Mouse (Mus musculus): ENCODE measurements at regions not wholly inside any gene's neighbourhood (a gene's known extent, or its start where the extent isn't known, plus 50 kb on each side); places are given as distances from the start of the nearest gene placed in this dataset.

- Histone ChIP-seq H3ac (ENCODE audit: control insufficient read depth, insufficient read length) (no peak overlapping the region), H3K79me2 (ENCODE audit: control insufficient read depth, insufficient read depth) (no peaks in the 10 kb centered on the region), H3K27me3 (ENCODE audit: control insufficient read depth, insufficient read depth, insufficient read length) (no peaks in the 10 kb centered on the region), H3K4me2 (ENCODE audit: low read depth) (no peak overlapping the region), H3K4me3 (no peak overlapping the region), H3K36me3 (ENCODE audit: control insufficient read depth, insufficient read depth) (no peaks in the 10 kb centered on the region)
- TF ChIP-seq TCF12 (IDR thresholded peaks at IDR 0.05; ENCODE audit: insufficient read depth, poor library complexity, severe bottlenecking) = peak; percentile 38
- no peak for TF ChIP-seq POLR2AphosphoS2 (IDR thresholded peaks at IDR 0.05; ENCODE audit: insufficient read length, low read depth)
- TF ChIP-seq TCF3 (IDR thresholded peaks at IDR 0.05; ENCODE audit: insufficient read length, low read depth) = no peak
- TF ChIP-seq MYOD1 (IDR thresholded peaks at IDR 0.05; ENCODE audit: control insufficient read depth in 1 of 3, insufficient read length in 2 of 3, low read depth in 2 of 3) = peak in 2 of 3 experiments; percentile 53 to 65
- no peak for TF ChIP-seq USF1 (IDR thresholded peaks at IDR 0.05; ENCODE audit: low read depth)
- TF ChIP-seq MYOG (IDR thresholded peaks at IDR 0.05; ENCODE audit: control insufficient read depth in 1 of 3, insufficient read depth in 1 of 3, insufficient read length in 2 of 3, low read depth in 2 of 3) = peak in 1 of 3 experiments; percentile 81
Measured at GRCm38 (mm10) chr17:72993134-72993533, 75.0 kb downstream of the Lbh start.

- Histone ChIP-seq H3ac (ENCODE audit: control insufficient read depth, insufficient read length) (no peak overlapping the region), H3K36me3 (ENCODE audit: control insufficient read depth, insufficient read depth) (no peaks in the 10 kb centered on the region), H3K27me3 (ENCODE audit: control insufficient read depth, insufficient read depth, insufficient read length) (no peaks in the 10 kb centered on the region), H3K4me2 (ENCODE audit: low read depth) (no peak overlapping the region), H3K4me3 (no peak overlapping the region), H3K79me2 (ENCODE audit: control insufficient read depth, insufficient read depth) (no peaks in the 10 kb centered on the region)
- no peak for TF ChIP-seq REST (IDR thresholded peaks at IDR 0.05; ENCODE audit: insufficient read depth, insufficient read length)
- no peak for TF ChIP-seq TCF3 (IDR thresholded peaks at IDR 0.05; ENCODE audit: insufficient read length, low read depth)
- TF ChIP-seq CEBPB (IDR thresholded peaks at IDR 0.05; ENCODE audit: insufficient read depth, poor library complexity, severe bottlenecking) = no peak
- no peak for TF ChIP-seq TCF12 (IDR thresholded peaks at IDR 0.05; ENCODE audit: insufficient read depth, poor library complexity, severe bottlenecking)
- no peak for TF ChIP-seq E2F4 (IDR thresholded peaks at IDR 0.05; ENCODE audit: insufficient read depth)
- TF ChIP-seq POLR2AphosphoS2 (IDR thresholded peaks at IDR 0.05; ENCODE audit: insufficient read length, low read depth) = no peak
- TF ChIP-seq USF1 (IDR thresholded peaks at IDR 0.05; ENCODE audit: low read depth) = no peak
- no peak for TF ChIP-seq MYOG (IDR thresholded peaks at IDR 0.05; ENCODE audit: control insufficient read depth in 1 of 3, insufficient read depth in 1 of 3, insufficient read length in 2 of 3, low read depth in 2 of 3)
- TF ChIP-seq MYOD1 (IDR thresholded peaks at IDR 0.05; ENCODE audit: control insufficient read depth in 1 of 3, insufficient read length in 2 of 3, low read depth in 2 of 3) = no peak
- TF ChIP-seq MAX (IDR thresholded peaks at IDR 0.05; ENCODE audit: low read depth) = no peak
- no peak for TF ChIP-seq POLR2A (IDR thresholded peaks at IDR 0.05; ENCODE audit: insufficient read length, low read depth)
- TF ChIP-seq SRF (IDR thresholded peaks at IDR 0.05; ENCODE audit: control insufficient read depth, insufficient read length, low read depth) = no peak
Measured at GRCm38 (mm10) chr17:72993626-72994025, 75.5 kb downstream of the Lbh start.

- Histone ChIP-seq H3K4me3 (no peak overlapping the region), H3ac (ENCODE audit: control insufficient read depth, insufficient read length) (no peak overlapping the region), H3K4me2 (ENCODE audit: low read depth) (no peak overlapping the region), H3K79me2 (ENCODE audit: control insufficient read depth, insufficient read depth) (no peaks in the 10 kb centered on the region), H3K27me3 (ENCODE audit: control insufficient read depth, insufficient read depth, insufficient read length) (no peaks in the 10 kb centered on the region), H3K36me3 (ENCODE audit: control insufficient read depth, insufficient read depth) (no peaks in the 10 kb centered on the region)
- TF ChIP-seq SRF (IDR thresholded peaks at IDR 0.05; ENCODE audit: control insufficient read depth, insufficient read length, low read depth) = no peak
- no peak for TF ChIP-seq MYOD1 (IDR thresholded peaks at IDR 0.05; ENCODE audit: control insufficient read depth in 1 of 3, insufficient read length in 2 of 3, low read depth in 2 of 3)
Measured at GRCm38 (mm10) chr17:72996539-72996938, 78.4 kb downstream of the Lbh start.

GRCm38 (mm10) chr17:72997301-72997921, 79.3 kb downstream of the Lbh start:
- H3K4me2 ChIP-seq (ENCODE audit: low read depth) = peak overlapping the region; percentile 25

GRCm38 (mm10) chr17:73005100-73005499, 87.0 kb downstream of the Lbh start:
- H3K36me3 ChIP-seq (ENCODE audit: control insufficient read depth, insufficient read depth) = no peaks in the 10 kb centered on the region
- TF ChIP-seq POLR2A (IDR thresholded peaks at IDR 0.05; ENCODE audit: insufficient read length, low read depth) (no peak), USF1 (IDR thresholded peaks at IDR 0.05; ENCODE audit: low read depth) (no peak), MYOG (IDR thresholded peaks at IDR 0.05; ENCODE audit: control insufficient read depth in 1 of 3, insufficient read depth in 1 of 3, insufficient read length in 2 of 3, low read depth in 2 of 3) (no peak), REST (IDR thresholded peaks at IDR 0.05; ENCODE audit: insufficient read depth, insufficient read length) (no peak), TCF3 (IDR thresholded peaks at IDR 0.05; ENCODE audit: insufficient read length, low read depth) (no peak), MAX (IDR thresholded peaks at IDR 0.05; ENCODE audit: low read depth) (no peak), TCF12 (IDR thresholded peaks at IDR 0.05; ENCODE audit: insufficient read depth, poor library complexity, severe bottlenecking) (no peak), CEBPB (IDR thresholded peaks at IDR 0.05; ENCODE audit: insufficient read depth, poor library complexity, severe bottlenecking) (no peak), SRF (IDR thresholded peaks at IDR 0.05; ENCODE audit: control insufficient read depth, insufficient read length, low read depth) (no peak), E2F4 (IDR thresholded peaks at IDR 0.05; ENCODE audit: insufficient read depth) (no peak), MYOD1 (IDR thresholded peaks at IDR 0.05; ENCODE audit: control insufficient read depth in 1 of 3, insufficient read length in 2 of 3, low read depth in 2 of 3) (no peak), POLR2AphosphoS2 (IDR thresholded peaks at IDR 0.05; ENCODE audit: insufficient read length, low read depth) (no peak)
- H3K4me2 ChIP-seq (ENCODE audit: low read depth) = no peak overlapping the region
- no peaks in the 10 kb centered on the region for H3K27me3 ChIP-seq (ENCODE audit: control insufficient read depth, insufficient read depth, insufficient read length)
- H3K79me2 ChIP-seq (ENCODE audit: control insufficient read depth, insufficient read depth) = no peaks in the 10 kb centered on the region
- no peak overlapping the region for H3K4me3 ChIP-seq
- no peak overlapping the region for H3ac ChIP-seq (ENCODE audit: control insufficient read depth, insufficient read length)

More at GRCm38 (mm10) chr17:72997301-72997921, 79.3 kb downstream of the Lbh start:
- Histone ChIP-seq H3ac (ENCODE audit: control insufficient read depth, insufficient read length) (no peak overlapping the region), H3K27me3 (ENCODE audit: control insufficient read depth, insufficient read depth, insufficient read length) (no peaks in the 10 kb centered on the region), H3K79me2 (ENCODE audit: control insufficient read depth, insufficient read depth) (no peaks in the 10 kb centered on the region), H3K36me3 (ENCODE audit: control insufficient read depth, insufficient read depth) (no peaks in the 10 kb centered on the region), H3K4me3 (no peak overlapping the region)
- TF ChIP-seq TCF12 (IDR thresholded peaks at IDR 0.05; ENCODE audit: insufficient read depth, poor library complexity, severe bottlenecking) (no peak), USF1 (IDR thresholded peaks at IDR 0.05; ENCODE audit: low read depth) (no peak), POLR2AphosphoS2 (IDR thresholded peaks at IDR 0.05; ENCODE audit: insufficient read length, low read depth) (no peak), E2F4 (IDR thresholded peaks at IDR 0.05; ENCODE audit: insufficient read depth) (no peak), MYOD1 (IDR thresholded peaks at IDR 0.05; ENCODE audit: control insufficient read depth in 1 of 3, insufficient read length in 2 of 3, low read depth in 2 of 3) (no peak), MYOG (IDR thresholded peaks at IDR 0.05; ENCODE audit: control insufficient read depth in 1 of 3, insufficient read depth in 1 of 3, insufficient read length in 2 of 3, low read depth in 2 of 3) (no peak), CEBPB (IDR thresholded peaks at IDR 0.05; ENCODE audit: insufficient read depth, poor library complexity, severe bottlenecking) (no peak), MAX (IDR thresholded peaks at IDR 0.05; ENCODE audit: low read depth) (no peak), REST (IDR thresholded peaks at IDR 0.05; ENCODE audit: insufficient read depth, insufficient read length) (no peak), POLR2A (IDR thresholded peaks at IDR 0.05; ENCODE audit: insufficient read length, low read depth) (no peak), SRF (IDR thresholded peaks at IDR 0.05; ENCODE audit: control insufficient read depth, insufficient read length, low read depth) (no peak), TCF3 (IDR thresholded peaks at IDR 0.05; ENCODE audit: insufficient read length, low read depth) (no peak)

Data from myocyte (in vitro differentiated cells).